Mouse (Mus musculus): ENCODE measurements at regions not wholly inside any gene's neighbourhood (a gene's known extent, or its start where the extent isn't known, plus 50 kb on each side); places are given as distances from the start of the nearest gene placed in this dataset.

GRCm38 (mm10) chr16:77779019-77779418, 177.1 kb upstream of the Gm11146 start:
- Histone ChIP-seq H3K79me2 (ENCODE audit: control insufficient read depth, insufficient read depth, low read length, poor library complexity) (no peaks in the 10 kb centered on the region), H3K4me1 (ENCODE audit: control insufficient read depth in 1 of 2, insufficient read depth in 2 of 2, low read length in 2 of 2) (no peaks in the 10 kb centered on the region), H3K9ac (ENCODE audit: control insufficient read depth, low read depth, low read length, poor library complexity, severe bottlenecking) (no peak overlapping the region), H3K27me3 (ENCODE audit: control insufficient read depth in 1 of 2, insufficient read depth in 2 of 2, low read length in 2 of 2) (no peaks in the 10 kb centered on the region), H3K36me3 (ENCODE audit: control insufficient read depth in 1 of 2, insufficient read depth in 2 of 2, low read length in 2 of 2) (no peaks in the 10 kb centered on the region), H3K4me3 (ENCODE audit: control insufficient read depth in 1 of 2, insufficient read depth in 1 of 2, low read depth in 2 of 2, low read length in 2 of 2) (no peak overlapping the region), H3K27ac (ENCODE audit: control insufficient read depth, low read depth, low read length) (no peak overlapping the region), H3K9me3 (replicated peaks; ENCODE audit: insufficient read depth, low read length) (no peaks in the 10 kb centered on the region)
- DNase-seq (ENCODE audit: low read depth, low spot score): no peak
- TF ChIP-seq NRF1 (IDR thresholded peaks at IDR 0.05; ENCODE audit: insufficient read depth, low read depth, low read length, poor library complexity, severe bottlenecking) (no peak), CHD2 (IDR thresholded peaks at IDR 0.05; ENCODE audit: low read length) (no peak), KAT2A (conservative IDR thresholded peaks at IDR 0.05; ENCODE audit: low read depth, low read length) (no peak), POLR2A (IDR thresholded peaks at IDR 0.05; ENCODE audit: control insufficient read depth in 1 of 2, insufficient read depth in 1 of 2, low read depth in 1 of 2, low read length in 2 of 2, poor library complexity in 1 of 2) (no peak), GATA1 (IDR thresholded peaks at IDR 0.05; ENCODE audit: low read depth, low read length) (no peak), BHLHE40 (IDR thresholded peaks at IDR 0.05; ENCODE audit: borderline replicate concordance, low read depth, low read length) (no peak), ZMIZ1 (IDR thresholded peaks at IDR 0.05; ENCODE audit: low read depth, low read length) (no peak), TAL1 (IDR thresholded peaks at IDR 0.05; ENCODE audit: low read length) (no peak), JUND (IDR thresholded peaks at IDR 0.05; ENCODE audit: low read depth, low read length) (no peak)

DNA sequence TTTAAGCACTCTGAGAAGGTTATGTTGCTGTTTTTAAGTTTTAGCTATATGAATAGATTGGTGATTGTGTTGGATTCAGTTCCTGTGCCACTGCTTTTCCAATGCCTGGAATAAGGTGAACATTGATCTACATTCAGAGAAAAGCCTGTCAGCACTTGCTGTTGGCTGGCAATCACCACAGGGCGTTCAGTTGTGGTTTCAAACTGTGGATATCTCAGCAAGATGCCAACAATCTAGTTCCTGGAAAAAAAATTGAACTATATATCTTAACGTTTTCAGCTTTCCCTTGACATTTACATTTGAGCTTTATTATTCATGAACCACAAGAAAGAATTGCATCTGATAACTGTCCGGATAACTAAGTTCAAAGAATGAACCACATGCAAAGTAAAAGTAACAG, 170.2 kb upstream of the Gm11146 start:
- Histone ChIP-seq H3K9me3 (replicated peaks; ENCODE audit: insufficient read depth, low read length) (no peaks in the 10 kb centered on the region), H3K4me3 (ENCODE audit: control insufficient read depth in 1 of 2, insufficient read depth in 1 of 2, low read depth in 2 of 2, low read length in 2 of 2) (no peak overlapping the region), H3K36me3 (ENCODE audit: control insufficient read depth in 1 of 2, insufficient read depth in 2 of 2, low read length in 2 of 2) (no peaks in the 10 kb centered on the region), H3K4me1 (ENCODE audit: control insufficient read depth in 1 of 2, insufficient read depth in 2 of 2, low read length in 2 of 2) (no peaks in the 10 kb centered on the region), H3K9ac (ENCODE audit: control insufficient read depth, low read depth, low read length, poor library complexity, severe bottlenecking) (no peak overlapping the region), H3K27ac (ENCODE audit: control insufficient read depth, low read depth, low read length) (no peak overlapping the region), H3K27me3 (ENCODE audit: control insufficient read depth in 1 of 2, insufficient read depth in 2 of 2, low read length in 2 of 2) (no peaks in the 10 kb centered on the region), H3K79me2 (ENCODE audit: control insufficient read depth, insufficient read depth, low read length, poor library complexity) (no peaks in the 10 kb centered on the region)
- TF ChIP-seq GATA1 (IDR thresholded peaks at IDR 0.05; ENCODE audit: low read depth, low read length): no peak
- no peak for TF ChIP-seq MXI1 (IDR thresholded peaks at IDR 0.05; ENCODE audit: low read depth, low read length)
- no peak for TF ChIP-seq CHD2 (IDR thresholded peaks at IDR 0.05; ENCODE audit: low read length)
- TF ChIP-seq POLR2AphosphoS2 (IDR thresholded peaks at IDR 0.05; ENCODE audit: low read length): no peak
- no peak for TF ChIP-seq RCOR1 (IDR thresholded peaks at IDR 0.05; ENCODE audit: low read depth, low read length)
- TF ChIP-seq CTCF (IDR thresholded peaks at IDR 0.05 in 2 of 3, conservative IDR thresholded peaks at IDR 0.05 in 1 of 3; ENCODE audit: control insufficient read depth in 1 of 3, insufficient read depth in 1 of 3, low read depth in 2 of 3, low read length in 3 of 3, poor library complexity in 1 of 3, severe bottlenecking in 1 of 3): no peak
- no peak for TF ChIP-seq TAL1 (IDR thresholded peaks at IDR 0.05; ENCODE audit: low read length)
- TF ChIP-seq ELF1 (IDR thresholded peaks at IDR 0.05; ENCODE audit: low read depth, low read length): no peak
- DNase-seq (ENCODE audit: low read depth, low spot score): no peak

DNA sequence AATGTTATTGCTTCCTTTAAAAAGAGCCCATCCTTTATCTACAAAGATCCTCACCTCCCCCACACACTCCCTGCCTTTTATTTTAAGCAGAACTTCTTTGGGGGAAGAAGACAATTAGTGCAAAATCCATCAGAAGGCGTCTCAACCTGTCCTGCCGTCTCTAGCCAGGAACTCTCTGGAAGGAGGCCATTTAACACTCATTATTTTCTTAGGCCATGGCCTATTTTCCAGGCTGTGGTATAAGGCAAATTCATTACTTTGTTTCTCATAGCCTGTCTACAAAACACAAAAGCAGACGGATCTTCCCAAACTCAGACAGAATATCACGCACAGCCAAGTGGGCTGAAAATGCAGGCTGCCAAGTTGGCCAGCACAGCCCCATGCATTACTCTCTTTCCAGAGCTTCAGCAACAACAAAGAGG, 159.0 kb upstream of the Gm11146 start:
- Histone ChIP-seq H3K4me1 (ENCODE audit: control insufficient read depth in 1 of 2, insufficient read depth in 2 of 2, low read length in 2 of 2) (no peaks in the 10 kb centered on the region), H3K9ac (ENCODE audit: control insufficient read depth, low read depth, low read length, poor library complexity, severe bottlenecking) (no peak overlapping the region), H3K79me2 (ENCODE audit: control insufficient read depth, insufficient read depth, low read length, poor library complexity) (no peaks in the 10 kb centered on the region), H3K27me3 (ENCODE audit: control insufficient read depth in 1 of 2, insufficient read depth in 2 of 2, low read length in 2 of 2) (no peaks in the 10 kb centered on the region), H3K27ac (ENCODE audit: control insufficient read depth, low read depth, low read length) (no peak overlapping the region), H3K36me3 (ENCODE audit: control insufficient read depth in 1 of 2, insufficient read depth in 2 of 2, low read length in 2 of 2) (no peaks in the 10 kb centered on the region), H3K9me3 (replicated peaks; ENCODE audit: insufficient read depth, low read length) (no peaks in the 10 kb centered on the region), H3K4me3 (ENCODE audit: control insufficient read depth in 1 of 2, insufficient read depth in 1 of 2, low read depth in 2 of 2, low read length in 2 of 2) (no peak overlapping the region)
- DNase-seq (ENCODE audit: low read depth, low spot score): no peak
- TF ChIP-seq MYC (IDR thresholded peaks at IDR 0.05; ENCODE audit: low read depth, low read length) (no peak), MEF2A (IDR thresholded peaks at IDR 0.05; ENCODE audit: extremely low read depth, insufficient replicate concordance, low read depth, low read length, poor library complexity, severe bottlenecking) (no peak), GABPA (IDR thresholded peaks at IDR 0.05; ENCODE audit: low read depth, low read length) (no peak), TAL1 (IDR thresholded peaks at IDR 0.05; ENCODE audit: low read length) (no peak), KAT2A (conservative IDR thresholded peaks at IDR 0.05; ENCODE audit: low read depth, low read length) (no peak), ELF1 (IDR thresholded peaks at IDR 0.05; ENCODE audit: low read depth, low read length) (no peak), CHD1 (IDR thresholded peaks at IDR 0.05; ENCODE audit: low read depth, low read length) (no peak)
